Mouse (Mus musculus) adrenal gland, adult 18-20 months (tissue): ENCODE results near the gene Farp2. TPM values are rescaled to one million over a fixed set of nuclear protein-coding genes. Genes with fewer than 3 reads are reported as not detected.
"Not testable (repeated sequence)": the region's sequence is repeated elsewhere in the genome, so short reads cannot be mapped to it uniquely, and the experiment has no call there.

Source experiments
- DNase-seq, 2 experiments: peaks; one replicate each; pipeline ENCODE4 v3.0.0; 2021 to 2022; ENCODE audit warnings: low spot score in 2 of 2
- total RNA-seq, 2 experiments: library from RNA; stranded (reverse); gene quantifications; 1 replicate in 1 of 2; 2 replicates in 1 of 2; pipeline ENCODE4 v1.2.3; 2021

The Farp2 gene
- total RNA-seq, 2 experiments from 2014 or later = 18.5 to 18.7 TPM

DNA sequence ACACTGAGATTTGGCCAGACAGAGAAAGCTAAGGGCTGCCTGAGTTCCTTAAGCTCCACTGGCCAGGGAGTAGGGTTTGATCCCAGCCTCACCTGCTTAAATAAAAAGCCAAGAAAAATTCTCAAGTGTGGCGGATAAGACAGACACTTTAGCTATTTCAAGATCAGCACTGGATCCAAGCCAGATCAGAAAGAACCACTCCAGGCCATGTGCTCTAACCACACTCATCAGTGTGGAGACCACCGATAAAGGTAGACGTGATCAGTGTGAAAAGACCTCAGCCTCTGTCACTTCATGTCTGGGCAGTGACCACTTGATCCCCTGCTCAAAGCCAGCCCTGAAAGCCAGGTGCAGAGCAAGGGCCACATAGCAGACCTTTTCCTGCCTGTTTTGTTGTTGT is 120.8 kb downstream of the Farp2 start:
- DNase-seq = no peak

DNA sequence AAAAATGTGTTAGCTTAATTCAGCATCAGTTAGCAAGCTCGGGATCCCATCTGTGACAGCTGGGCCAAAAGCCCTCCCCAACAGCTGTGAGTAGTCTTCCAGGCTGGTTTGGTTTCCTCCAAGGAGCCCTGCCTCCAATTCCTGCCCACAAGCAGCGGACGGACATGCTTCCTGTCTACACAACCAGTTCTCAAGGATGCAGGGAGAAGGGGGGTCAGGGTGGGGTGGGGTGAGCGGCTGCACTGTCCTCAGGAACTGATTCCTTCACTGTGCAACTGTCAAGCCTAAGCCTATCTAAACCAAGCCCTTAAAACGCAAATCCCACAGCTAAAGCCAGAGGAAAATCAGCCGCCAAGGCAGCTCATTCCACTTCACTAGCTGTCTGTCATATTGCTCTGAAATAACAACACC is 122.6 kb downstream of the Farp2 start:
- DNase-seq = peak in 1 of 2 experiments; percentile 32

DNA sequence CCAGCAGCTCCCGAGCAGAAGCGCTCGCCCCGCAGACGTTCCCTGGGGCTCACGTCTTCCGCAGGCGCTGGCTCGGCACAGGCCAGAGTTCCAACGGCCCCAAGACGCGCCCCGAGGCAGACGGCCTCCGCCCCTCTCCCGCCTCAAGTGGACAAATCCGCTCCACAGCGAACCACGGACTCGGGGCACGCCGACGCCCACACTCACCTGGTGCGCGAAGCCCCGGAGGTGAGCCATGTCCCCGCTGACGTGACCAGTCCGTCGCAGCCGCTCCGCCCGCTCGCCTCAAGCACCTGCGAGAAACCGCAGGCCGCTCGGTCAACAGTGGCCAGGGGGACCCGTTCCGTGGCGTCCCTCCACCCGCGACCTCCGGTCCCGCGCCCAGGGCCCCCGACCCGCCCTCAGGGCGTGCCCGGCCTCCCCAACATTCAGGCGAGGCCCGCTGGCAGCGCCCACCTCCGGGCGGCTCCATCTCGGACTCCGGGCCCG is 123.3 kb downstream of the Farp2 start:
- DNase-seq = no peak

DNA sequence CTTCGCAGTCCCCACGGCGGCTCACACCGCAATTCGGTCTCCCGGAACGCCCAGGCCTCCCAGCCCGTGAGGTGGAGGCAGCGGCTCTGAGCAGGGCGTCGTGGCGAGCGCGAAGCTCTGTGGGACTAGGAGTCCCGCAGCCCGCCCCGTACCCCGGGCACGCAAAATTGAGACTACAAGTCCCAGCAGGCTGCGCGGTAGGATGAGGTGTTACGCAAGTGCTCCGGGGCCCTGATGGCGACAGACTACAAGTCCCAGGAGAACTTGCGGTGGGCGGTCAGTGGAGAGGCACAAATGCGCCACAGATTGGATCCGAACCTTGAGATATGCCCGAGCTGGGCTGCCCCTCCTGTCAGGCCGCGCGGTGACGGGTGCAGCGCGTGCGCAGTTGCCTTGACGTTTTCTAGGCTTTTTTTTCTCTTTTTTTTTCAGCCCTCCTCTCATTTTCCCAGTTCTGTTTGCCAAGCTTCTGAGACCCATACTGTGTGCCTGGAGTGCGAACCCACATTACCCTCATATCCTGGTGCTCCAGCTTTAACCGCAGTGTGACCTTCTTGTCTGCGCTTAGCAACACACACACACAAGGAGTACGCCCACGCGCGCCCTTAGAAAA is 123.8 kb downstream of the Farp2 start:
- peak; percentile 92 to 94 for DNase-seq

DNA sequence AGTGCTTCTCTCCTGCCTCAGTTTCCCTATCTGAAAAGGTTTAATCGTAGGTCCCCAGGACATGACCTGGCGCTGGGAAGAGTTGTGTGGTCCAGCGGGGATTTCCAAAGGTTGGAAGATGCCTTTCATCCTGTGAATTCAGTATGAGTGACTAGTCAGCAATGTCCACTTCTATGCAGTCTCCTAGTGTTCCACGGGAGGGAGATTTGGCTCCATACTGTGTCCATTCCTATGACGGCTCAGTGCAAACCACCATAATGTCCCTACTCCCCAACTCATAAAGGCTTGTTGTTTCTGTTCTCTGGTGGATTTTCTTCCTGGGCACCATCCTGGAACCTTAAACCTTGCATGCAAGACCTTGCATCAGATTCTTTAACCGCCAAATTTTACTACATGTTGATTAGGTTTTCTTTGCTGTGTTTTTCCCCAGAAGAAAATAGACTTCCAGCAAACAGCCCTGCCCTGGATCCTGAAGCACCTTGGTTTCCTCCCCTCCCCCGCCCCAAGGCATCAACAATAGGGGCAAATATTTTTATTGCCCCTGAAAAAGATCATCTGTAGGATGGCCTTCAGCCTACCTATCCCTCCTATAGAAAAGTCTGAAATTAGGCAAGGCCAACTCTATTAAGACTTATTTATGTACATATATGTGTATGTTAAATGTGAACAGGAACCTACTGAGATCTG is 124.5 kb downstream of the Farp2 start:
- no peak for DNase-seq

DNA sequence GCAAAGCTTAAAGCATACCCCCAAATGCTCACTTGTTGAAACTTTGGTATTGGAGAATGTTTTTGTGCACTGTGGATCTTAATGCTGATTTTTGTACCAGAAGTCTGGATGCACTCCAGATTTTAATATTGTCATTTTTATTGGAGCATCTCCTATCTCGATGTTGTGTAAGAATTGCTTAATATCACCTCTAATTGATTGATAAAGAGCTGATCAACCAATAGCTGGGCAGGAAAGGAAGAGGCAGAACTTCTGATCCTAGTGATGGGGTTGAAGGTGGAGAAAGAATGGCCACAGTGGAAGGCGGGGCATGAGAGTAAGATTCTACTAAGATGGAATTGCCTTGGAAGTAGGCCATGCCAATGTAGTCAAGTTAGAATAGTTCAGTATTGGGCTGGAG is 130.1 kb downstream of the Farp2 start:
- no peak for DNase-seq

DNA sequence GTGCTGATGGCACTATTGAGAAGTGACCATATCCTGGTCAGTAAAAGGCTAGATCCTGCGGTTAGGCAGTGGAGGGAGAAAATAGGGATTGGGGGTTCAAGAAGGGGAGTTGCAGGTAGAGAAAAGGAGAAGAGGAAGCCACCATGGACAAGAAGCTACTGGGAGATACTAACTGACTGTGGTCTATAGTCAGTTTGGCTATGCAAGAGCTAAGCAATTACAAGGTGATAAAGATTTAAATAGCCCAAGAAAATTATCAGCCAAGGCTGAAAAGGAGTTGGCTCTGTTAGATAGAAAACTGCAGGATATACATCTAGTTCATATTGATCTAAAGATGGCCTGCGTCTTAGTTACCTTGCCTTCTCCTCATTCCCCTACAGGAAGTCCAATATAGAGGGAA is 130.8 kb downstream of the Farp2 start:
- no peak for DNase-seq

DNA sequence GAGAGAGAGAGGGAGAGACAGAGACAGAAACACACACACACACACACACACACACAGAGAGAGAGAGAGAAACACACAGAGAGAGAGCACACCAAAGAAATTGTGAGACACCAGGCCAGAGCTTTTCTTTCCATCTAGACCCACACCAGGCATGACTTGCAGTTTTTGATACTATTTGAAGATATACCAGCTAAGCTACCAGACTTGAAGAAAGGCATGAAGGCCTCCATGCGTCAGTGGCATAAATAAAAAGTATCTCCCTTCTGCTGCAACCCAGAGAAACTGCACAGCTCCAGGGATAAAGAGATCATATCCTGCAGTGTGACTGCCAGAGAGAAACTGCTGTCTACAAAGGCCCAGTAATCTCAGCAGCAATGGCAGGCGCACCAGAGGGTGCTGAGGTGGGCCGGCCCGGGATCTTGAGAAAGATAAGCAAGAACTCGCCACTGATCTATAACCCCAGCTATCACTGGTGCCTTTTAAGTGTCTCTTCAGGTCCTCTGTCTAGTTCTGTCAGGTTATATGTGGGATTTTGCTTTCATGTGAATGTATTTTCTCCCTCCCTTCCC is 137.8 kb downstream of the Farp2 start:
- no peak for DNase-seq

DNA sequence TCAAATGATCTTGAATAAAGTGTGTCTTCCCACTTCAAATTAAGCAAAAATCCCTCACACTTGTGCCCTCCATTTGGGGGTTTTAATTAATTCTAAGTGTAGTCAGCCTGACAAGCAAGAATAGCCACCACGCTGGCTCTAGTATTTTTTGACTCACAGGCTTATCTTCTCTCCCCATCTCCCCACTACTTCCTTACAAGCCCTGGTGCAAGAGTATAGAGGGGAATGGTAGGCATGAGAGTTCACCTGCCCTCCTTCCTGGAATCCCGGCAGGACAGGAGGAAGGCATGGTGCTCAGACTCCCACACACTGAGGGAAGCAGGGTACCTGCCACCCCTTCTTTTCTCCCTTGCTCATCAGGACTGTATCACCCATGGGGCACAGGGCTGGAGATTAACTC is 142.4 kb downstream of the Farp2 start:
- DNase-seq = no peak

DNA sequence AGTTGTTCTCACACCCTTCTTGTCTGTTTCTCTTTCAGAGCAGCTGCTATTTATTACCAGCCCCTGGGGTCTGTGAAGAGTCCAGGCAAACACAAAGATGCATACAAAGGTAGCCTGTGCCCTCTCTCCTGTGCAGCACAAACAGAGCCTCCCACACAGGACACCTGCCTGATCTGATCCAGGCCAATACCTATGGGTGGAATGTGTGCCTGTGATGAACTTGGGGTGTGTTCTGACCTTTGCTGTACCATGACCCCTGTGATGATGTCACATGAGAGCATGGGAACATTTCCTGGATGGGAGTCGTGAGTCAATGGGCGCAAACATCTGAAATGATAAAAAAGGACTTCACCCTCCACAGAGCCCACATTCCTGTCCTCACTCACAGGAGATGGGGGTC is 142.9 kb downstream of the Farp2 start:
- DNase-seq = no peak

DNA sequence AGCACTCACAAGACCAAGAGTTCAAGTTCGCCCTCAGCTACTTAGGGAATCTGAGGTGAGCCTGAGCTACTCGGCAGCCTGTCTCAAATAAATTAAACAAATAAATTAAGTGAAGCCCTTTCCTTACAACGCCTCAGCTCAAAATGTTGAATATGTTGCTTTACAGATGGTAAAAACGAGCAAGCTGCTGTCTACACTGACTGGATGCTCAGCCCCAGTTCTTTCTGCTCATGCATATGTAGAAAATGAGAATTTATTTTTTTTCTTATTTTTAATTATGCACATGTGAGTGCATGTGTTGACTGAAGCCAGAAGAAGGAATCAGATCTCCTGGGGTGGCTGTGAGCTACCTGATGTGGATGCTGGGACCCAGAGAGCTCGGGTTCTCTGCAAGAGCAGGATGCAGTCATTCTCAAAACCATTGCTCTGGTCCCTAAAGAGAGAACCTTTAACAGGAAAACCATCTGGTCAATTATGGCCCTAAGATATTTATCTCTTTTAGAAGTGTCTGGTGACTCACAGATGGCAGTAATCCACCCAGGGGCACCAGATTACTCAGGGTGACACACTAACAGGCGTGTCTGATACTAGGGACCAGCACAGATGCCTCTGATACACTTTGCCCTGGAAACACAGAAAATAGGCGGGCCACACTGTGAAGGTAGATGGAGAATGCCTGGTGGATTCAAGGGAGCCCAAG is 144.6 kb downstream of the Farp2 start:
- no peak for DNase-seq

DNA sequence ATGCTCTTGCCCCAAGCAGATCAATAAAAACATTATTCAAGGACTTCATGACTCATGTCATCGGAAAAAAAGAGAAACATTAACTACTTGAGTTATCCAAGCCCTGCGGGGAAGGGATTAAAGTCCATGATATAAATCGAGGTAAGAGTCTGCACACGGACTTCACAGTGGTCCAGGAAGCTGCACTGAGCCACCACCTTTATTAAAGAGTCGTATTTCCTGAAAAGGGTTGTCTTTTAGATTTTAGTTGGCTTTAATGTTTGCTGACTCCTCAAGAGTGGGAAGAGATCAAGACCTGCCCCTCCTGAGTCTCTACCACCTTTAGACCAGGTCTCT is 145.1 kb downstream of the Farp2 start:
- DNase-seq = no peak

DNA sequence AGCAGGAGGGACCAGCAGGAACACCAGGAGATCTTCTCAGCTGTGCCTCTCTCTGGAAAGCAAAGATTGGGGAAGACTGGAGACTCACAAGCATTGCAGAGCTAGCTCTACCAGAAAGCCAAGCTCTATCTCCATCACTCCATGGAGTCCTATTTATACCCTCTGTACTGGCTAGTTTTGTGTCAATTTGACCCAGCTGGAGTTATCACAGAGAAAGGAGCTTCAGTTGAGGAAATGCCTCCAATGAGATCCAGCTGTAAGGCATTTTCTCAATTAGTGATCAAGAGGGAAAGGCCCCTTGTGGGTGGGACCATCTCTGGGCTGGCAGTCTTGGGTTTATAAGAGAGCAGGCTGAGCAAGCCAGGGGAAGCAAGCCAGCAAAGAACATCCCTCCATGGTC is 146.7 kb downstream of the Farp2 start, which contains the start of gene Stk25:
Gene Stk25 (minus strand): TSS at position 101 of the 400 bp plus-strand sequence.
- DNase-seq = not testable (repeated sequence)

DNA sequence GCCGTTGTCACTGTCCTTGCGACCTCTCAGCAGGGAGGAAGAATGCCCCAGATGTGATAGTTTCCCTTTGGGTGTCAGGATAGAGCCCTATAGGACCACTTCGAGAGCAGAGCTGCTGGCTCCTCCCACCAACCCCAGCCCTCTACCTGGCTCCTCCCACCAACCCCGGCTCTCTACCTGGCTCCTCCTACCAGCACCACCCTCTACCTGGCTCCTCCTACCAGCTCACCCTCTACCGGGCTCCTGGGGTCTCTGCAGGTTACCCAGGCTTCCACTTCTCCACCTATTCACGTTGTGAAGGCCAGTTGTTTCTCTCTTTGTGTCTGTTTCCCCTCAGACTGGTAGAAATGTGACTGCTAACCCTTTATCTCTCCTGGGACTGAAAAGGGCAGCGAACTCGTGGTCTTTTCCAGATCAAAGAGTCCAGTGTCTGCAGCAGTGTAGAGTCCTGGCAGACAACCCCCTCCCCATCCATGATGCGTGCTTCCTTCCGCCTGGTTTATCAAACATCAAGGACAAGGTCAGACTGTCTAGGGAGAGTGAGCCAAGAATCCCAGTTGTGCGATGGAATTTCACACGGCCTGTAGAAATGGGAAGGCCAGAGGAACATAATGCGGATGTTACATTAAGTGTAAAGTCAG is 156.0 kb downstream of the Farp2 start:
- peak in 1 of 2 experiments; percentile 37 for DNase-seq

DNA sequence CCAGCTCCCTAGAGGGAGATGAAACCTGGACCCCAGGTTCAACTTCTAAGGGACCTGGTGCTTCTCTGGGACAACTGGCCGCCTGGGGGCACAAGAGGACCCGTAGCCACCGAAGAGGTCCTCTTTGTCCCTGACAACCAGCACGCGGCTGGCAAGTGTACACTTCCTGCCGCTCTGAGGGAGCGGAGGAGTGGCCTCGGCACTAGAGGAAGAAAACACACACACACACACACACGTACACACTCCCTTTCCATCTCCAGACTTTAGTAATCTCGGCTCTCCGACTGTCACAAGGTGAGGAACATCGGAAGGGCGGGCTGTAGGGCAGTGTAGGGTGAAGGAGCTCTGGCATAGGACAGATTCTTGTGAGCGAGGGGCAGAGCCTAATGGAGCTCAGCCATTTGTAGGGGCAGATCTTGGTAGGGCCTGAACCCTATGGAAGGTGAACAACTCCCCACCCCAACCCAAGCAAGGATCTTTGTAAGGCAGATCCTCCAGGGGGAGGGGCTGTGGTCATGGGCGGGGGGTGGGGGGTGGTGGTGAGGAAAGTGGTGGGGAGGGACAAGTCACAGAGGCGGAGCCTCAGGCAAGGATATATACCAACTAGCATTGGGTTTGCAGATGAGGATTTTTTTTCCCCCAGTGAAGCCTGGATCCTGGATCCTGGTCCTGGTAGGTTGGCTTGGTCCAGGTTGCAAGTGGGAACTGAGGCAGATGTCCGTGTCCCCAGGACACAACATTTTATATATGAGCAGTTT is 157.1 kb downstream of the Farp2 start:
- peak; percentile 73 for DNase-seq

DNA sequence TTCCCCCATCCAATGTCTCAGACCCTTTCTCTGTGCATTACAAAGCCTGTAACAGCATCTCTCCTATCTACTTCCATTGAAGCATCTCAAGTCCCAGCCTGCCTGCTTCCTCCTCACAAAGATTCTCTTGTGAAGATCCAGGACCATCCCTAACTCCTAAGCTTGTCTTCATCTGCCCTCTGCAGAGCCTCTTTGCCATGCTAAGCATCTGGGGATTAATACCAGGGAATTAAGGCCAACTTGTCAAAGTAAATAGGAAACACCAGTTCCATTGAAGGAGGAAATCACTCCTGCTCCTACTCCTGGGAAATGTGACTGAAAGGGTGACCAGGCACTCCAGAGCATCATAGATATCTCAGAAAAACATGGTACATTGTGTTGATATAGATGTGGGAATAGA is 158.1 kb downstream of the Farp2 start:
- no peak for DNase-seq
